Mouse (Mus musculus) c-Kit-positive CD71-positive TER-119-positive erythroid progenitor cells, embryonic 14.5 days (primary cell): ENCODE measurements around the gene Dagla.

Source experiments
- DNase-seq: peaks from one replicate; pipeline ENCODE4 v3.0.0-alpha.2; 2013; ENCODE audit warnings: low spot score

Dagla gene

DNA sequence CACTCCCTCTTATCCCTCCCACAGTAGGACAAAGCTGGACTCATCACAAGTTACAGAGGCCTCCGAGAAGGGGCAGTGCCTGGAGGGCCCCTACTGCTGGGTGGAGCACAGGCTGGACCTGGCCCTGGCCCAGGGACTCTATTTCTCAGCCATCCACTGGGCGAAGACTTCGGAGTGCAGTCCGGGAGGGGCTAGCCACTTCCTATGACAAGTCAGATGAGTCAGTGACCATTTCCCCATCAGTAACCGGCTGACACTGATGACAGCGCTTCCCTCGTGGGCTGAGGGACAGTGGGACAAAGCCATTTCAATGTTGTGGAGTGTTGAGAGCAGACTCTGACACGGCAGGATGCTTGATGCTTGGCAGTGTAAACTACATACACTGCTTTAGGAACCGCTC lies 25.0 kb downstream of the Dagla start:
- DNase-seq: no peak

DNA sequence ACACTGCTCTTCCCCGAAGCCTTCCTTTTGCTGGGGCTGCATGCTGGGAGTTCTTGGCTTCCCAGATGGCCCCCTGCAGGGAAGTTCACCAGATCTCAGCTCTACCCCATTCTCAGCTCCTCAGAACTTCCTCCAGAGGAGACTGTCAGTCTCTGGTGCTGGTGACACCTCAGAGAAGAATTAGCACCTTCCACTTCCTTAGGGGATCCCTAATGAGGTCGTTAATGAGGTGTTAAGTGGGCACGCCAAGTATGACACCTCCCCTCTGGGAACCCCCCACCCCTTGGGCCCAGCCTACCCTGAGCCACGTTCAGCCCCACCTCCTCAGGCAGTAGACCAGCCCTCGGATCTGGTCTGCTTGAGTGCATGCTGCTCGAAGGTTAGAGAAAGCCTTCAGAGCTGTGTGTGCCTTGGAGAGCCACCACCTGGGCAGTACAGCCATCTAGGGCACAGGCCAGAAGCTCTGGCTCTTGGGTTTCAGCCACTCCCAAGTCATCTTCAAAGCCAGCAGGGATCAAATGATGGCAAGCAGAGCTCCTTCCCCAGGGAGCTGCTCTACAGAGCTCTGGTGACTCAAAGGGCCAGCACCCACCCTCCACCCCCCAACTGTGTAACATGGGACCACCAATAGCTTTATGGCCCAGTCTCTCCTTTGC lies 25.9 kb downstream of the Dagla start:
- DNase-seq: no peak

DNA sequence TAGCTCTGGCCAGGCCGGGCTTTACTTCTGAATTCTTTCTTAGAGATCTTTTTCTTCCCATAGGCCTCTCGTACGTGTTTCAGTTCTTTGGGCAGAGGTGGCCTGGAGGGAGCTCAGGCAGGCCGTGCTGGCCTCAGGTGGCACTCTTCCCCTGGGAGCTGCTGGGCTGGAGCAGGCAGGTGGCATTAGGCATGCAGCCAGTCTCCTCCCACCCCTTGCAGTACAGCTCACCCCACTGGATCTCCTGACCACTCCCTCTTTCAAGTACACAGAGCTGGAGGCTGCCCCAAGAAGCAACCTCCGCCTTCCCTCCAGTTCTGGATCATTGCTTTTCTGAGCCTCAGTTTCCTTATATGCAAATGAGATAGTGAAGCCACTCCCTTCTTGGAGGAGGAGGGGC lies 26.9 kb downstream of the Dagla start:
- no peak for DNase-seq

DNA sequence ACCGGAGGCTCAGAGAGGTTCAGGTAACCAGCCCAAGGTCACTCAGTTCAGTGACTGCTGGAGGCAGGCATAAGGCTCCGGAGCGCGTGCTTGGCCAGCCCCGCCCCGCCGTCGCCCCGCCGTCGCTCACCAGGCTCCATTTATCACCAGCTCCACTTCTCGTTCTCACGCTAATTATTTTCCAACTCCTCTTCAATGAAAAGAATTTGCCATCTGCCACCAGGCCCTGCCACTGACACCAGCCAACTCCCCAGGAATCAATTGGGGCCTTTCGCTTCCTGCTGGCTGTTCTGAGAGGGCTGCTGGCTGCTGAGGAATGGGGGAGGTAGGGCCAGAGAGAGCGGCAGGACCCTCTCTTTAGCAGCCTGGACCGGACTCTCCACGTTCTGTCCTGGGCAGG lies 27.3 kb downstream of the Dagla start:
- DNase-seq: no peak

DNA sequence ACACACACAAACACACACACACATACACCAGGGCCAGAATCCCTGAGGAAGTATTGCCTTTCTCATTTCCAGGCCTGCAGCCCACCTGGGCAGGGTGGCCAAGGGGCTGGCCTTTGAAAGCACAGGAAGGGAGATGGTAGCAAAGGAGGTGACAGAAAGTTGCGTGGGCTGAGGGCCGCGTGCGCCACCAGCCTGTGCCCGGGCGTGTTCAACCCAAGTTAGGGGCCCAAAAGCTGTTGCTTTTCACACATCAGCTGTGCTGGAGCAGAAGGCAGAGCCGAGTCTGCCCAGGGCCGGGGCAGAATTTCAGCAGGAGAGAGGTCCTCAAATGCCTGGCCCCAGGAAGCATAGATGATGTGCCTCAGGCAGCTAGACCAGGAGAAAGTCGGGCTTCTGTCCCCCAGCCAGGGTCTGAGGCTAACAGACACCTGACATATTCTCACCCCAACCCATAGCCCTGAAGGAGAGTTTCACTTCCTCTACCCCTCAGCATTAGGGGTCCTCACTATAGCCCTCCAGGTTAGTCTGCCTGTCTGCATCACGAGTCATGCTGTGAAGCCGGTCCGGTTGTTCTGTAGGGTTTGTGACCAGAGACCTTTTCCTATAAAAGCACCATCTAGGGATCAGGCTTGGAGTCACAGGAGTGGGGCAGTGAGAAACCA lies 28.1 kb downstream of the Dagla start:
- no peak for DNase-seq

DNA sequence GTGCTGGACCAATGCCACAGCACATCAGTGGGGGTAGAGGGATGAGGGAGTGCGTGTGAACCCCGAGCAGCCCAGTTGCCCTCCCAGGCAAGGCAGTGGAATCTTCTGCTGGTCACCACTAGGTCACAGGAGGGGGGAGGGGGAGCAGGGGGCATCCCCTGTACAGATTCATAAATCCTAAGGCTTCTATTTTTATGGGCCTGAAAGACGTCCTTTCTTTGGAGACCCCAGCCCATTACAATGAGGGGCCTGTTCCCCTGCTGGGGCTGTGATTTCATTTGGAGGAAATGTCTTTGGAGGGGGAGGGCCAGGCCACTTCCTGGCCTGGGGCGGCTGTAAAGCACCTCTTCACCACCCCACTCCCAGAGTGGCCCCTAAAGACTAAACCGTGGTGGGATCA lies 30.6 kb downstream of the Dagla start:
- no peak for DNase-seq

DNA sequence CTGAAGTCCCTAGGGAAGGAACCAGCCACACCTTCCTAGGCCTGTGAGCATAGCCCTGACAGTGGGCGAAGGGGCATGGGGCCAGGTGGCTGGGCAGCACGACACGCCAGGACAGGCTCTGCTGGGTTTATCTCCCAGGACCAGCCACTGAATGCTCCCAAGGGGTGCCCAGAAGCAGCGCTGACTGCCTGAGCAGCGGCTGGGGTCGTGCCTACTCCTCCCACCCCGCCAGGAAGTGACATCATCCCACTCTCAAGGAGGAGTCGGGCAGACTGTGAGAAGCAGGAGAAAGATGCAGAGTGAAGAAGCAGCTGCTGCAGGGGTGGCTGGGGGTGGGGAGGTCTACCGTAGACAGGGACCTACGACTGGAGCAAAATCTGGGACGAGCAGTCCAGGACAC lies 31.9 kb downstream of the Dagla start:
- no peak for DNase-seq

DNA sequence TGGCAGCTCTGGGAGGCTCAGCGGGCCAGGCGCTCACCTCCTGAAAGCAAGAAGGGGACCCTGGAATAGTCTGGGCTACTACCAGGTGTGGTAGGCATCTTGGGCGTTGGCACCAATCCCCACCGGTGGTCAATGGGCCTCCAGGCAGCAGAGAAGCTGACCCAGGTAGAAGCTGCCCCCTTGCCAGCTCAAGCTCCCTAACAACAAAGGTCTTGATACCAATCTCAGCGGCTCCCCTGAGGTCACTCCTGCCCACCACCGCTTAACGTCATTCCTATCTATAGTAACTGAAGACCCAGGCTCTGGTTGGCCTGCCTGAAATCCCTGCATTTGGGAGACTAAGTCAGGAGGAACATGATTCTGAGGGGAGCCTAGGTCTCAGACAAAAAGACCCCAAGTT lies 33.1 kb downstream of the Dagla start:
- DNase-seq: no peak

DNA sequence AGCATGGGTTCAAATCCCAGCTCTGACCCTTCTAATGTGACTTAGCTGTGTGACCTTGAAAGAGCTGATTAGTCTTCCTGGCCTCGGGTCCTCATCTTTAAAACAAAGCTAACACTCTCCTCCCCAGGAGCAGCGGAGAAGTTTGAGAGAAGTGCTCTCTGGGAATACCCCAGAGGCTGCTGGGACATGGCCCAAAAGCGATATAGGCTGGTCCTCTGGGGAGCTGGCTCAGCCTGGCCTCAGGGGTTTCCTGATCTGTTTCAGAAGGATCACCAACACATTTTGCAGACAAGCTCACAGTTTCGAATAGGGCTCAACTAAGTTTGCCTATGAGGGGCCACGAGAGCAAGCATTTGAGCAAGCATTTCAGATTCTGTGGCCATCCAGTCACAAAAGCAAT lies 34.3 kb downstream of the Dagla start:
- DNase-seq: no peak

DNA sequence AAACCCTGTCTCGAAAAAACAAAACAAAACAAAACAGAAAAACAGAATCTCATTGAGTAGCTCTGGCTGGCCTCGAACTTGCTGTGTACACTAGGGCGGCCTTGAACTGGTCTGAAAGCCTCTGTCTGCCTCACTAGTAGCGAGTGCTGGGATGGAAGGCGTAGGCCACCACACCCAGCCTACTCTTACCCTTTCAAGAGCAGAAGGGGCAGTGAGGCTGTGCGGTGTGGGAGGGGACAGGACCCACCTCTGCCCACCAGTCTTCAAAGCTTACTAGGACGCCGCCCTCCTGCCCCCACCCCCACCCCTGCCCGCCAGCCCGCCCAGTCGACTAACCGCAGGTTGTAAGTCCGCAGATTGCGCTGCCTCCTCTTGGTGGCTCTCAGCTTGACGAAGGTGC lies 35.8 kb downstream of the Dagla start:
- DNase-seq: no peak

DNA sequence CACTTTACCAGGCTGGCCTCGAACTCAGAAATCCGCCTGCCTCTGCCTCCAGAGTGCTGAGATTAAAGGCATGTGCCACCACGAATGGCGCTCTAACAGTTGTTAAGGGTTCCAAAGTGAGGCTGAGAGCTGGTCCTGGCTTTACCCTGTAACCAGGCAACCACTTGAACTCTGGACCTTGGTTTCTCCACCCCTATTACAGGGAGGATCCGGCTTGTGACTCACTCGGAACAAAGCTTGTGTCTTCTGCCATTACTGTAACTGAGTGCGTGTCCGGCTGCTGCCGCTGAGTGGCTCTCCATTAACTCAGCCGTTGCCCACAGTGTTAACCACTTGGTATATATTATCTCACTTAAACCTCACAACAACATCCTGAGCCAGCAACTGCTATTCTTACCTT lies 36.7 kb downstream of the Dagla start:
- DNase-seq: no peak

DNA sequence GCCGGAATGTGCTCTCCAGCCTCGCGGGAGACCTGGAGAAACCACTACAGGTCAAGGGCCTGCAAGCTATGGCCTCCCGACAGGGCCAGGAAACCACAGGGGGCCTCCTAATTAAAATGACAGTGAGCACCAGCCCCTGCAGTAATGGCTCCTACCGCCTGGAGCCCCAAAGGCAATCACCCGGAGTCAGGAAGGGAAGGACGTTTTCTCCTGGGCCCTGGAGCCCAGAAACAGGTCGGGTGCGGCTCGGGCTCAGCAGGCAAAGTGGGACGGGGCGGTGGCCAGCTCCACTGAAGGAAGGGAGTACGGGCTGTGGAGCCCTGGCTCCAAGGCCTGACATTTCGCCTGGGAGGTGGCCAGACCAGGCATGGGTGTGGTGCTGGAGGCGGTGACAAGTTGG lies 37.6 kb downstream of the Dagla start:
- DNase-seq: no peak

DNA sequence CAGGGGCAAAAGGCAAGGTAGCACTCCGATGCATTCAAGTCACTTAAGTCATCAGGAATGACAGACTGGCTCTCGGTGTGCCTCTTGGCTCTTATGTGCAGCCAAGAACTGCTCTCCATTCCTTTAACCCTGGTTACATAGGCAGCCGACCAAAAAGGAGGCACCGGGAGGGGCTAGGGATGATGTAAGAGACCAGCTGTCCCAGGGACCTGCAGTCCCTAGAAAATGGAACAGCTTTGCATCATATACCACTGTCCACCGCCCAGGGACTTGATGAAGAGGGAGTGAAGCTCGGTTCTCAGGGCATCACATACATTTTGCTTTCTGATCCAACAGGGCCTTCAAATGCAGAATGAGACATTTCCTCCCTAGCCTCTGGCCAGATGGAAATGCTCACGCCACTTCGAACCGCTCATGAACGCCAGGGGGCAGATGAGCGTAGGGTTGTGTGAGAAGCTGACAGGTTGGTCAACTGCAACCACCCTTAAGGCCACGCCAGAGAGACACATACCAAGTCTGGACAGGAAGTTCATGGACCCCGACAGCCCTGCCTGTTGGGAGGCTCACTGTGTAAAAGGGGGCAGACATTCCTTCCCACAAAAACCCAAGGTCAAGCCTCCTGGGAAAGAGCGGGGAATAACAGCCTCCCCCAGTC lies 38.4 kb downstream of the Dagla start:
- peak; percentile 14 for DNase-seq

DNA sequence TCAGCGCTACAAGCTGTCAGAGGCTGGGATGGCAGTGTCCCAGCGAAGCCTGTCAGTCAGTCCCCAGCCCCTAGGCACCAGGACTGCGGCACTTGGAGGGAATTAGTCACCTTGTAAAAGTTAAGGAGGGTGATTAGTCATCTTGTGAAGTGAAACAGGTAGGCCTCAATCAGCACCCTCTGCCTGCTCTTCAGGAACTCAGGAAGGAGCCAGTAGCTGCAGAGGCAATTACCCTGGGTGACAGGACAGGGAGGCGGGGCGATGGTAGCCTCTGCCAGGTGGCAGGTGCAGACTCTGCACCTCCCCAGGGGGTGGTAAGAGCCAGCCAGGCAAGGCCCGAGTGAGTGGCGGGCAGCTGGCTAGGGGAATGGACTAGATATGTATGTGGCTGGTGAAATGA lies 43.3 kb downstream of the Dagla start:
- DNase-seq: no peak

DNA sequence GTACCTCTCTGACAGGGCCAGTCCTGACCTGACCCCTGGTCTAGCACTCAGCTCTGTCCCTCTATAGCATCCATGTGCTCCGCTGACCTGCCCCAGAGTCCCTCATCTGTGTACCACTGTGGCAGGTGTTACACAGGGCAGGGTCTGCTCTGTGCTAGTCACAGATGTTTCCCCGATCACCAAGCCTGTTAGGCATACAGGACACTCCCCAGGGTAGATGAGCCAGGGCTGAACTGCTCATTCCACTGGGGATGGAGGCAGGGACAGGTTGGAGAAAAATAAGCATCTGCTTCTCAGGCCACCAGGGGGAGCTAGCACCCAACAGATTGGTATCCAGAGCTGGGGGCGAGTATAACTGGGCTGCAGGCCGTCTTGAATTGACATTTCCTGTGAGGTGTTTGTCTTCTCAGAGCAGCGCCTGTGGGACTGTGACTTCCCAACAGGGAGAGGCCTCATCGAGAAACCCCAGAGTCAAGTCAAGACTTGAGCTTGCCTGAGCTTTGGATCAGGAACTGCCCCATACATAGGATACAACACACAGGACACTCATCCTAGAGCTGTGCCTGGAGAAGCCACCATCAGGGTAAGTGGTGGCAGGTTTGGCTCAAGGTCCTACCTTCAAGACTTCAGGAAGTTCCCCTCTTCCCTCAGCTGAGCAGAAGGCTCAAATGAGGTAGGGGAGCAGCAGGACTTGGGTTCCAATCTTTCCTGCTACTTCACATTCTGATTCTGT lies 46.2 kb downstream of the Dagla start:
- peak; percentile 52 for DNase-seq

DNA sequence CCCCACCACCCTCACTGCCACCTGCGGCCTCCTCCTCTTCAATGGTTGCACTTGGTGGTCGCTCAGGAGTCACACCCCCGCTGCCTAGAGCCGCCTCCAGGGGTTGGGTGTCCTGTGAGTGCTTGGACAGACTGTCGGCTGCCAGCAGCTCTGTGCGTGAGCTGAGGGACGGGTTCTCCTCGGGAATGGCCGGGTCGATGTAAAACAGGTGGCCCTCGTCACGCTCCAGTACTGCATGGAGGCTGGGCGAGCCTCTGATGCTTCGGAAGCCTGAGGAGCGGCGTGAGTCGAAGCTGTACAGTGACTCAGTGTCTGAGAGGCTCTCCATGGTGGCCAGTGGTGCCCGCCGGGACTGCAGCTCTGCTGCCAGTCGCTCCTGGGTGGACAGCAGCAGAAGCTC lies 56.5 kb downstream of the Dagla start:
- DNase-seq: no peak

DNA sequence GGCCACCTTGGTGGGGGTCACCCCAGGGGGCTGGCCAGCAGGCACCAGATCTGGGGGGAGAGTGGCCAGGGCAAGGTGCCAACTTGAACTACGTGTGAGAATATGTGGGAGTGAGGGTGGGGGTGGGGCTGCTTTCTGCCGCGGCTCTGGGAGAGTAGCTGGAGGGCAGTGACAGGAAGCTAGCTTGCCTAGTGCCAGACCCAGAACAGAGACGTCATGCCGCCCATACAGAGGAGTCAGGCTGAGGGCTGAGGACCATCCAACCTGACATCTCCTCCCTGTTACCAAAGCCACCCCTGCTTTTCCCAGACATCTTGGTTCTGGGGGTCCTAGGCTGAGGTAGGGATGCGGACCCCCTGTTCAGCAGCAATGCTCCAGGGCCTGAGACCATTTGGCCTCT lies 57.5 kb downstream of the Dagla start:
- DNase-seq: no peak

DNA sequence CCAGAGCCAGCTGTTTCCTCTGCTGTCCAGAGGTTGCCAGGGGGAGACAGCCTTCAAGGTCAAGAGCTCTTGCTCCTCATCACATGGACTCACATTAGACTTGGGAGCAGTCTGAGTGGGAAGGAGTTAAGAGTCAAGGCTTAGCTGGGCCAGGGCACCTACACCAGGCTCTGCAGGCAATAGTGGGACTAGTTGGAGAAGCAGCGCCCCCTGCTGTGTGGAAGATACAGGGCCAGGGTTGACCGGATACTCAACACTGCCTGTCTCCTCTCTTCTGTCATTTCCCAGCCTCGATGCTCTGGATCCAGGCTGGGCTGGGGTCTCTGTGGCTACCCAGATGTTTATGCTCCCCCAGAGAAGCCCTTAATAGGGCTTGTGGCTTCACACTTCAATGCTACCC lies 60.5 kb downstream of the Dagla start:
- DNase-seq: peak; percentile 37

DNA sequence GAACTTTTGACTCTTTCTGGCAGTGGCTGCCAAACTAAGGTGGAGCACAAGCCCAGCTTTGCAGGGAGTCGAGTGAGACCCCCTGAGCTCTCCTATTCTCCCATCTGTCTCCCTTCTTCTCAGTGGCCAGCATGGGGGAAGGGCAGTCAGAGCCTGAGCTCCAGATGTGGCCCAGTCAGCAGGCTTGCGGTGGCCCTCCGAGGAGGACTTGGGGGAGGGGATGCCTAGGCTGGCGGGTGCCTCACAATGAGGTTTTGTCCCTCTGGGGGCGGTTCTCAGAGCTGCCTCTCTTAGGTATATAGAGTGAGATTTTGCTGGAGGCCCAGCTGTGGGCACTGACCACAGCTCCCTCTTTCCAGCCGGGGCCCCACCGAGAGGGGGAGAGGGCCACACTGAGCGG lies 61.8 kb downstream of the Dagla start:
- DNase-seq: no peak

DNA sequence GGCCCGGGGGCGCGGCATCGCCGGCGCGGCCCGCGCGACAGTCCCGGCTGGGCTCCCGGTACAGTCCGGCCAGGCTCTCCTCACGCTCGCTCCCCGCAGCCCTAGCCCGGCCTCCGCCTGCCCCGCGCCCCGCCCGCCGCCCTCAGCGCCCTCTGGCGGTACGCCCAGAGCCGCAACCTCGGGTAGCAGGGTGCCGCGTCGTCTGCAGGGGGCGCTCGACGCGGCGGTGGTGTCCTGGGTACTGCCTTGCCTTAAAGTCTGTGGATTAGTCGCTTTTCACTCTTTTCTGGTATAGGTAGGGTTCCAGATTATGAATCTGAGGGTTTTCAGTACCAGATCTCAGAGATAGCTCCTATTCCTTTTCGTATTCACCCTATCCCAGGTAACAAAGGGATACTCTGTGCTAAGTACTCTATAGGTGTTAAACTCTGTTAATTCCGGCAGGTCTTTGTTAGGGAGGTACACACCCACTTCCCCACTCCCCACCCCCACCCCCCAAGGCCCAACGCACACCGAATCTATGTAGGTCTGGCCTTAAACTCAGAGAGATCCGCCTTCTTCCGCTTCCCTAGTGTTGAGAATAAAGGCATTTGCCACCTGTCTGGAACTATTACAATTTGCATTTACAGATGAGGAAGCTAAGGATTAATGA lies 63.9 kb downstream of the Dagla start, which contains the start of gene Myrf:
Gene Myrf, minus strand, starts transcription at position 95 of the 652 bp plus-strand sequence.
- DNase-seq: peak; percentile 64

DNA sequence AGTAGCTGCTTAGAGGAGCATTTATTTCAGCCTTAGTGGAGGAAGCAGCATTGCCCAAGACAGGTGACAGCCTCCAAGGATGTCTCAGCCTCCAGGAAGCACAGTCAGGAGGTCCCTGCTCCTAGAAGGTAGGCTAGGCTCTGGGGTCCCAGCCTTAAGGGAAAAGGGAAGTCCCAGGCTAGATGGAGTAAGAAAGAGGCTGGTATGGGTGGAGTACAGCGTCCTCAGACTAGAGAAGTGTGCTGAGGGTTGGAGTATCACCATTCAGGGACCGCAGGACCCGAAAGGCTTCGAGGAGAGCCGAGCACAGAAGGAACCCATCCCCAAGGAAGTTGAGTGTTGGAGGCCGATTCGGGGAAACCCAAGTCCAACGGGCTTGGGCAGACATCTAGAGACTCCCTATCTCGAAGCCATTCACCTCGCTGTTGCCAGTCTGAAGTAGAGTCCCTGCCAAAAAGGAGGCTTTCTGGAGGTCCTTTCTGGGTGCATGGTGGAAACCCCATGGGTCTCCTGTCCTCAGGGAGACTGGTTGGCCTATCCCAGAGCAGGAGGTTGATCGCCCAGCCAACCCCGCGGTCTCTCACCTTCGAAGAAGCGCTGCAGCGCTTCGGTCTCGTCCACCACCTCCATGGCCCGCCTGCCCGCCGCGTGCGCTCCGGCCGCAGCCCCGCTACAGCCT lies 64.6 kb downstream of the Dagla start:
- DNase-seq: no peak

DNA sequence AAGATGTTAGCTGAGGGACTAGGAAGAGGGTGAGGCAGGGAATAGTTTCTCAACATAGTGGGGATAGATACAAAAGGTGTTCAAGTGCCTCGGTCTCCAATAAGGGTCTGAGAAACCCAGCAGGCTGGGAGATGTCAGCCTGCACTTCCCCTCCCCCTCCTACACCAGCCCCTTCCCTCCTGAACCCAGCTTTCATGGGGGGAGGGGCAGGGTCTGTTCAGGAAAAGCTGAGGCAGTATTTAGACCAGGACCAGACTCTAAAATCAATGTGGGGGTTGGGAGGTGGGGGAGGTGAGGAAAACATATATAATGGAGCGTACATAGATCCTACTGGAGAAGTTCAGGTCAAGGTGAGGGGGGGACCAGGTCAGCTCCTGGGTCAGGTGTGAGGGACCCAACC lies 65.3 kb downstream of the Dagla start:
- no peak for DNase-seq
